Mouse (Mus musculus): Measurements from ENCODE around the gene Tmem94.

- no peak for TF ChIP-seq POLR2A (IDR thresholded peaks at IDR 0.05; ENCODE audit: borderline replicate concordance, low read depth, low read length)
- no peak for TF ChIP-seq CTCF (IDR thresholded peaks at IDR 0.05; ENCODE audit: low read depth, low read length)
These were observed 76.8 kb downstream of the Tmem94 start for GRCm38 (mm10) chr11:115841961-115842550.

Data from bone marrow macrophage, adult 2 months (primary cell).